In genomic region chr2:103785735-103786134, GRCm38 (mm10) we compare ENCODE assay signal across 16 mouse cellular contexts.
"Had no signal": no experiment of that assay in that cellular context is flagged by ENCODE, and none has a peak within 500 bp of the region (broad histone marks: within the 10 kb centered on the region; RNA-seq: fewer than 3 reads in every experiment).

No protein-coding gene starts in this region.

- H3K27ac ChIP-seq: limb, embryonic 15.5 days; liver, embryonic 12.5 days; macrophage; midbrain, embryonic 10.5 days; midbrain, embryonic 15.5 days; stomach, embryonic 15.5 days had no signal

- H3K9me3 ChIP-seq: limb, embryonic 15.5 days; liver, embryonic 12.5 days; midbrain, embryonic 10.5 days; midbrain, embryonic 15.5 days; stomach, embryonic 15.5 days had no signal

- H3K4me3 ChIP-seq: limb, embryonic 15.5 days; liver, embryonic 12.5 days; midbrain, embryonic 10.5 days; midbrain, embryonic 15.5 days; stomach, embryonic 15.5 days had no signal

- H3K9ac ChIP-seq: limb, embryonic 15.5 days; liver, embryonic 12.5 days; lung, embryonic 14.5 days; midbrain, embryonic 15.5 days; stomach, embryonic 15.5 days had no signal

- ATAC-seq: intestine, embryonic 16.5 days; liver, embryonic 12.5 days; midbrain, embryonic 15.5 days had no signal

- H3K4me2 ChIP-seq: limb, embryonic 15.5 days; liver, embryonic 12.5 days; lung, embryonic 14.5 days; midbrain, embryonic 15.5 days; stomach, embryonic 15.5 days had no signal

- DNase-seq: kidney, adult 2 months; kidney, postnatal 25 days; lung, embryonic 14.5 days; lung, postnatal 14 days; right cerebral cortex, adult 18-20 months; right cerebral cortex, postnatal 4 days; spleen, adult 18-20 months; thymus, adult 2 months; thymus, postnatal 25 days had no signal

- H3K4me1 ChIP-seq: midbrain, embryonic 10.5 days had no signal

- H3K27me3 ChIP-seq: limb, embryonic 15.5 days; liver, embryonic 12.5 days; midbrain, embryonic 15.5 days; stomach, embryonic 15.5 days had no signal
